Mouse (Mus musculus) embryonic fibroblast, embryonic 13.5 days (primary cell): Measurements from ENCODE around the gene Pradc1. TPM values are rescaled to one million over a fixed set of nuclear protein-coding genes. Genes with fewer than 3 reads are reported as not detected.

ENCODE experiments used
- H3K27ac ChIP-seq: 2 replicates; pipeline ENCODE4 v1.5.1; 2012; ENCODE audit warnings: low read length, control low read depth, inconsistent platforms; ENCODE audit not compliant: insufficient read depth
- H3K4me1 ChIP-seq: 2 replicates; pipeline ENCODE4 v1.6.1; 2011; ENCODE audit warnings: low read length; ENCODE audit not compliant: control insufficient read depth, insufficient read depth
- H3K4me3 ChIP-seq: 2 replicates; pipeline ENCODE4 v1.5.1; 2011; ENCODE audit warnings: mild to moderate bottlenecking, control low read depth, low read length; ENCODE audit not compliant: insufficient read depth
- CTCF ChIP-seq: IDR thresholded peaks from 2 replicates; pipeline ENCODE4 v1.5.1; 2011; ENCODE audit warnings: mild to moderate bottlenecking, control low read depth, low read length, moderate library complexity, borderline replicate concordance; ENCODE audit not compliant: insufficient read depth
- POLR2A ChIP-seq: IDR thresholded peaks from 2 replicates; pipeline ENCODE4 v1.6.1; 2011; ENCODE audit warnings: low read depth, mild to moderate bottlenecking, control low read depth, low read length, moderate library complexity
- polyA plus RNA-seq: library from polyadenylated mRNA; stranded (reverse); fragments of >200 nt; gene quantifications from 2 replicates; pipeline ENCODE4 v1.2.4, GENCODE M21; 2011; ENCODE audit warnings: low read depth; ENCODE audit not compliant: missing spikeins, insufficient read length

Gene Pradc1
- polyA plus RNA-seq, 1 experiment: 9.9 TPM

GRCm38 (mm10) chr6:85397165-85397564 lies 54.6 kb downstream of the Pradc1 start:
- Histone ChIP-seq H3K27ac (no peak overlapping the region), H3K4me1 (no peaks in the 10 kb centered on the region), H3K4me3 (no peak overlapping the region)
- TF ChIP-seq CTCF: peak; percentile 60; the same call in 1 of the 2 replicates
- TF ChIP-seq POLR2A: no peak

Other genes with a start within 250 kb of the Pradc1 start
- gene Sfxn5, start 118.5 kb downstream of the Pradc1 start, polyA plus RNA-seq: 8.2 and 9.7 TPM in 2 replicates
- gene Rab11fip5, start 77.3 kb downstream of the Pradc1 start, polyA plus RNA-seq: 27.2 and 28.2 TPM in 2 replicates
- gene Noto, start 28.1 kb downstream of the Pradc1 start, polyA plus RNA-seq: not detected in 2 replicates
- 34.8 and 36.3 TPM in 2 replicates for gene Smyd5, start 20.0 kb downstream of the Pradc1 start, polyA plus RNA-seq
- gene Cct7, start 456 bp downstream of the Pradc1 start, polyA plus RNA-seq: 244 and 265 TPM in 2 replicates
- 0.20 and 0.26 TPM in 2 replicates for gene Fbxo41, start 51.0 kb upstream of the Pradc1 start, polyA plus RNA-seq
- 0.25 TPM in 1 of 2 replicates, not detected in the other for gene Egr4, start 61.6 kb upstream of the Pradc1 start, polyA plus RNA-seq
- 5.7 and 7.2 TPM in 2 replicates for gene Alms1, start 135.6 kb upstream of the Pradc1 start, polyA plus RNA-seq